Mouse (Mus musculus) embryonic fibroblast, embryonic 13.5 days (primary cell): ENCODE measurements around the gene Chac2. TPM values are rescaled to one million over a fixed set of nuclear protein-coding genes. Genes with fewer than 3 reads are reported as not detected.
A peak's percentile ranks its signal among the peaks of the same experiment; 100 is the strongest.

ENCODE experiments used
- H3K27ac ChIP-seq: 2 replicates; pipeline ENCODE4 v1.5.1; 2012; ENCODE audit warnings: low read length, control low read depth, inconsistent platforms; ENCODE audit not compliant: insufficient read depth
- H3K4me1 ChIP-seq: 2 replicates; pipeline ENCODE4 v1.6.1; 2011; ENCODE audit warnings: low read length; ENCODE audit not compliant: control insufficient read depth, insufficient read depth
- H3K4me3 ChIP-seq: 2 replicates; pipeline ENCODE4 v1.5.1; 2011; ENCODE audit warnings: mild to moderate bottlenecking, control low read depth, low read length; ENCODE audit not compliant: insufficient read depth
- CTCF ChIP-seq: IDR thresholded peaks from 2 replicates; pipeline ENCODE4 v1.5.1; 2011; ENCODE audit warnings: mild to moderate bottlenecking, control low read depth, low read length, moderate library complexity, borderline replicate concordance; ENCODE audit not compliant: insufficient read depth
- POLR2A ChIP-seq: IDR thresholded peaks from 2 replicates; pipeline ENCODE4 v1.6.1; 2011; ENCODE audit warnings: low read depth, mild to moderate bottlenecking, control low read depth, low read length, moderate library complexity
- polyA plus RNA-seq: library from polyadenylated mRNA; stranded (reverse); fragments of >200 nt; gene quantifications from 2 replicates; pipeline ENCODE4 v1.2.4, GENCODE M21; 2011; ENCODE audit warnings: low read depth; ENCODE audit not compliant: missing spikeins, insufficient read length

Gene Chac2
- polyA plus RNA-seq, 1 experiment = 14.7 TPM

GRCm38 (mm10) chr11:30985237-30985636 lies 913 bp downstream of the Chac2 start:
- no peaks in the 10 kb centered on the region for H3K4me1 ChIP-seq
- no peak overlapping the region for H3K27ac ChIP-seq
- no peak overlapping the region for H3K4me3 ChIP-seq
- no peak for TF ChIP-seq CTCF
- TF ChIP-seq POLR2A = no peak

- TF ChIP-seq CTCF = no peak
- TF ChIP-seq POLR2A = peak; percentile 76
- Histone ChIP-seq H3K27ac (peak within 1 kb of the TSS; percentile 69), H3K4me3 (peak within 1 kb of the TSS; percentile 98), H3K4me1 (no peaks in the 10 kb centered on the region)
Measured at GRCm38 (mm10) chr11:30954279-30954725, 31.8 kb downstream of the Chac2 start, which contains the start of gene Erlec1. Erlec1 (minus strand) TSS chr11:30954335.

GRCm38 (mm10) chr11:30953469-30954154 lies 32.5 kb downstream of the Chac2 start:
- peak overlapping the region; percentile 23 for H3K27ac ChIP-seq
- H3K4me1 ChIP-seq = no peaks in the 10 kb centered on the region
- TF ChIP-seq POLR2A = no peak; the same call in 1 of the 2 replicates
- peak overlapping the region; percentile 72 for H3K4me3 ChIP-seq

- Histone ChIP-seq H3K4me1 (no peaks in the 10 kb centered on the region), H3K4me3 (peak overlapping the region; percentile 72), H3K27ac (no peak overlapping the region)
- no peak for TF ChIP-seq POLR2A
Measured at GRCm38 (mm10) chr11:30952829-30953228, 33.3 kb downstream of the Chac2 start.

GRCm38 (mm10) chr11:30943522-30943921 lies 42.6 kb downstream of the Chac2 start:
- no peak for TF ChIP-seq POLR2A
- TF ChIP-seq CTCF = no peak

GRCm38 (mm10) chr11:30928498-30928897 lies 57.7 kb downstream of the Chac2 start:
- H3K4me1 ChIP-seq = no peaks in the 10 kb centered on the region
- TF ChIP-seq CTCF = no peak
- no peak for TF ChIP-seq POLR2A
- H3K4me3 ChIP-seq = no peak overlapping the region
- no peak overlapping the region for H3K27ac ChIP-seq

More at GRCm38 (mm10) chr11:30943522-30943921, 42.6 kb downstream of the Chac2 start:
- H3K27ac ChIP-seq = no peak overlapping the region
- H3K4me1 ChIP-seq = no peaks in the 10 kb centered on the region
- no peak overlapping the region for H3K4me3 ChIP-seq

GRCm38 (mm10) chr11:30928079-30928478 lies 58.1 kb downstream of the Chac2 start:
- Histone ChIP-seq H3K27ac (no peak overlapping the region), H3K4me3 (no peak overlapping the region), H3K4me1 (no peaks in the 10 kb centered on the region)
- TF ChIP-seq CTCF (no peak), POLR2A (no peak)

Other genes with a start within 250 kb of the Chac2 start
- gene Psme4, start 214.6 kb downstream of the Chac2 start, polyA plus RNA-seq = 73.2 and 82.3 TPM in 2 replicates
- 0.40 and 0.45 TPM in 2 replicates for gene Gpr75, start 101.0 kb downstream of the Chac2 start, polyA plus RNA-seq
- gene Asb3, start 100.9 kb downstream of the Chac2 start, polyA plus RNA-seq = 15.4 and 16.3 TPM in 2 replicates
- gene Erlec1, start 32.0 kb downstream of the Chac2 start, polyA plus RNA-seq = 103 and 108 TPM in 2 replicates
- gene Gm17332, start 196.1 kb upstream of the Chac2 start, polyA plus RNA-seq = not detected in 2 replicates